Comparison of ENCODE assay signal across 1 mouse cellular context in the genomic region with DNA sequence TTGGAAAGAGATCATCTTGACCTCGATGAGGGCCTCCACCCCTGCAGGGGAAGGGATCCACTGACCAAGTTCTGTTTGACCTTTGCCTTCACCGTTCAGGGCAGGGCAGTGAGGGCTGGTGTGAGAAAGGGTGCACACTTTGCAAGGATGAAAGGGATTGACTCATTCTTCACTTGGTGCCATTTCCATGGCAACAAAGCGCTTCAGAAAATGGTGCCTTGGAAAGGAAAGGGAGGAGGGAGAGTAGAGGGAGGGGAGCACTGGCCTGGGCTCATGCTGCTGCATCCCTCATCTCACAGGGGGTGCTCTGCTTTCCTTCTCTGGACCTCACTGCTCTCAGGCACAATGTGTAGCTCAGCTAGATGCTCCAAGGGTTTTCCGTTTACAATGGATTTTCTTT.
TF ChIP-seq lines count a peak whose summit lies in the region.

No protein-coding gene starts in this region.

TF ChIP-seq in CH12.LX, 34 proteins besides CTCF, POLR2A, EP300 and RAD21 (continued from another document):
- TF ChIP-seq MXI1 (IDR thresholded peaks at IDR 0.05; ENCODE audit: low read depth, low read length) (peak; percentile 30), MAX (IDR thresholded peaks at IDR 0.05; ENCODE audit: low read length) (no peak), MAFK (IDR thresholded peaks at IDR 0.05; ENCODE audit: insufficient replicate concordance, low read length) (no peak), IRF4 (IDR thresholded peaks at IDR 0.05; ENCODE audit: low read depth, low read length) (no peak), JUND (conservative IDR thresholded peaks at IDR 0.05; ENCODE audit: low read depth, low read length) (no peak), BHLHE40 (IDR thresholded peaks at IDR 0.05; ENCODE audit: low read depth, low read length) (no peak), TCF12 (IDR thresholded peaks at IDR 0.05; ENCODE audit: low read depth, low read length) (no peak), SIN3A (IDR thresholded peaks at IDR 0.05; ENCODE audit: low read length) (peak; percentile 36; the same call in 1 of the 2 replicates), JUN (IDR thresholded peaks at IDR 0.05; ENCODE audit: insufficient read depth, low read depth, low read length) (no peak), USF1 (IDR thresholded peaks at IDR 0.05; ENCODE audit: low read depth, low read length) (no peak)
TF ChIP-seq in CH12.LX: peak in this region for 2.
